Mouse (Mus musculus) inflammation-experienced regulatory T-cells, adult 16 weeks (primary cell): ENCODE data around the gene Magee1. TPM values are rescaled to one million over a fixed set of nuclear protein-coding genes. Genes with fewer than 3 reads are reported as not detected.

Experiments
- polyA plus RNA-seq: library from polyadenylated mRNA; unstranded; fragments of 100-300 nt; shearing (Covaris generic); gene quantifications from one replicate; pipeline ENCODE4 v1.2.1, GENCODE M21; 2017

Magee1 gene
- 16.2 TPM for polyA plus RNA-seq

DNA sequence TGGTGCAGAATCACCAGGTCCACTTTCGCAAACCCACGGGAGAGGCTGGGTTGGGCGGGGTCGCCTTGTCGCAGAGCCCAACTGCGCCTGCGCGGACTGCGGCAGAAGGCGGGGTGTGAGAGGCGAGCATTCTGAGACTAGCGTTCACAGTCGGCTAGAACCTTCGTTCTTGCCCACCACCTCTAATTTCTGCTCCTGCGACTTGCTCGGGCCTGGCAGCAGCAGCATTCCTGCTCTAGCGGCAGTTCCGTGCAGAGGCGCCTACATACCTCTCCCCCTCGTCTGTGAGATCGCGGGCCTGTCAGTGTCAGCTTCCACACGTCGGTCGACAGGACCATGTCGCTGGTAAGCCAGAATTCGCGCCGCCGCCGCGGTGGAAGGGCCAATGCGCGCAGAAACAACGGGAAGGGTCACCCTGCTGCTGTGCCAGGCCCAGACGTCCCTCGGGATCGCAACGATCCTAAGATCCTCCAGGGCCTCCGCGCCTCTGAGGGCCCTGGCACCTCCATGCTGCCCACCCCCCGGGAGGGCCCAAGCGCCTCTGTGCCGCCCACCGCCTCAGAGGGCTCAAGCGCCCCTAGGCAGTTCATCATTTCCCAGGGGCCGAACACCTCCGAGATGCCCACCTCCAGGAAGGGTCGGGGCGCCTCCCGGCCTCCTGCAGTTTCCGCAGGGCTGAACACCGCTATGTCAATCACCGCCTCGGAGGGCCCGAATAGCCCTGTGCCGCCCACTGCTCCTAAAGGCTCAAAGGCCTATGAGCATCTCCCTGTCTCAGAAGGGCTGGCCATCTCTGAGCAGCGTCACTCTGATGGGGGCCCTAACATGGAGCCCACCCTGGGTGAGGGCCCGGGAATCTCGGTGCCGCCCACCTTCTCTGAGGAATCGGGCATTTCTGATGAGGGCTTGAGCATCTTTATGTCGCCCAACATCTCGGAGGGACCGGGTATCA, at the start of gene Magee1:
Gene Magee1 (plus strand): TSS at position 104 of the 952 bp plus-strand sequence.

DNA sequence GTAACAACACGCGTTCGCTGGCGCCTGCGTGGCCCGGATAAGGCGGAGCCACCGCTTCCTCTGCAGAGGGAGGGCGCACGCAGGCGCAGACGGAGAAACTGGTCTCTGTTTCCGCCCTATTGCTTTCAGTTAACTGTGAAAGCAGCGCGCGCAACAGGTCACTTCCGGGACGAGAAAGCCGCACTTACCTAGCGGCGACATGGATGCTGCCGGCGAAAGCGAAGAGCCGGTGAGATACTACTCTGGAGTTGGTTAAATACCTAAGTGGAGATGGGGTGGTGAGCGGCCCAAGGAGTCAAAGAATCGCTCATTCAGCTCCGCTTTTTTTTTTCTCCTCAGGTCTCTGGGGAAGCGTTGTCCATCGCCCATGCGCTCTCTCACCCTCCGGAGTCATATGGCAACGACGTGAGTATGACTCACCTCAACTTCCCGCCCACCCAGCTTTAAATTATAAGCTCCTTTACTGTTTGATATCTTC, 40.5 kb upstream of the Magee1 start, which contains the start of gene Pbdc1:
Gene Pbdc1 (plus strand): TSS at position 142 of the 478 bp plus-strand sequence.

Other genes with a start within 250 kb of the Magee1 start
- 32.3 TPM for gene Pbdc1, start 40.6 kb upstream of the Magee1 start, polyA plus RNA-seq